Mouse (Mus musculus) MEL (cell line): ENCODE results near the gene Slc35b2. TPM values are rescaled to one million over a fixed set of nuclear protein-coding genes. Genes with fewer than 3 reads are reported as not detected.

Experiments
- DNase-seq: peaks from one replicate; pipeline ENCODE4 v3.0.0; 2011; ENCODE audit warnings: low read depth, low spot score
- H3K27ac ChIP-seq: 2 replicates; pipeline ENCODE4 v1.5.1; 2012; ENCODE audit warnings: low read depth, mild to moderate bottlenecking, control low read depth, low read length, moderate library complexity; ENCODE audit not compliant: control insufficient read depth
- H3K27me3 ChIP-seq, 2 experiments: fragments of 150-350 bp in 1 of 2; sonication (generic) in 1 of 2; 2 replicates each; pipeline ENCODE4 v1.6.1; 2012; ENCODE audit warnings: low read length in 2 of 2, mild to moderate bottlenecking in 2 of 2, improper control_type of control experiment in 1 of 2, moderate library complexity in 1 of 2; ENCODE audit not compliant: insufficient read depth in 2 of 2, control insufficient read depth in 1 of 2
- H3K36me3 ChIP-seq, 2 experiments: 2 replicates each; pipeline ENCODE4 v1.6.1; 2012 to 2014; ENCODE audit warnings: low read length in 2 of 2, improper control_type of control experiment in 1 of 2, inconsistent platforms in 1 of 2, mild to moderate bottlenecking in 1 of 2; ENCODE audit not compliant: insufficient read depth in 2 of 2, control insufficient read depth in 1 of 2
- H3K4me1 ChIP-seq, 2 experiments: fragments of 150-350 bp in 1 of 2; sonication (generic) in 1 of 2; 2 replicates each; pipeline ENCODE4 v1.6.1; 2012; ENCODE audit warnings: low read length in 2 of 2, improper control_type of control experiment in 1 of 2, mild to moderate bottlenecking in 1 of 2; ENCODE audit not compliant: insufficient read depth in 2 of 2, control insufficient read depth in 1 of 2
- H3K4me3 ChIP-seq, 2 experiments: fragments of 150-350 bp in 1 of 2; sonication (generic) in 1 of 2; 2 replicates each; pipeline ENCODE4 v1.5.1; 2012; ENCODE audit warnings: low read depth in 2 of 2, low read length in 2 of 2, mild to moderate bottlenecking in 2 of 2, moderate library complexity in 2 of 2, control low read depth in 1 of 2, improper control_type of control experiment in 1 of 2; ENCODE audit not compliant: control insufficient read depth in 1 of 2, insufficient read depth in 1 of 2
- H3K79me2 ChIP-seq: 2 replicates; pipeline ENCODE4 v1.6.1; 2012; ENCODE audit warnings: mild to moderate bottlenecking, low read length, moderate library complexity; ENCODE audit not compliant: control insufficient read depth, poor library complexity, insufficient read depth
- H3K9ac ChIP-seq: 2 replicates; pipeline ENCODE4 v1.6.1; 2012; ENCODE audit warnings: low read depth, mild to moderate bottlenecking, control low read depth, low read length, moderate library complexity; ENCODE audit not compliant: control insufficient read depth, poor library complexity, severe bottlenecking
- H3K9me3 ChIP-seq: fragments of 150-350 bp; sonication (generic); replicated peaks from 2 replicates; pipeline ENCODE4 v1.6.1; 2012; ENCODE audit warnings: mild to moderate bottlenecking, low read length, improper control_type of control experiment, moderate library complexity; ENCODE audit not compliant: insufficient read depth
- BHLHE40 ChIP-seq: IDR thresholded peaks from 2 replicates; pipeline ENCODE4 v1.6.1; 2012; ENCODE audit warnings: low read depth, mild to moderate bottlenecking, inconsistent platforms, low read length, improper control_type of control experiment, borderline replicate concordance
- CHD2 ChIP-seq: IDR thresholded peaks from 2 replicates; pipeline ENCODE4 v1.6.1; 2011; ENCODE audit warnings: low read length, improper control_type of control experiment
- E2F4 ChIP-seq: IDR thresholded peaks from 2 replicates; pipeline ENCODE4 v1.6.1; 2011; ENCODE audit warnings: low read depth, low read length, improper control_type of control experiment, borderline replicate concordance
- EP300 ChIP-seq, 2 experiments: IDR thresholded peaks; 2 replicates each; pipeline ENCODE4 v1.6.1; 2011; ENCODE audit warnings: improper control_type of control experiment in 2 of 2, low read length in 2 of 2, low read depth in 1 of 2, mild to moderate bottlenecking in 1 of 2
- ETS1 ChIP-seq: IDR thresholded peaks from 2 replicates; pipeline ENCODE4 v1.6.1; 2012; ENCODE audit warnings: low read depth, mild to moderate bottlenecking, inconsistent platforms, low read length, improper control_type of control experiment, moderate library complexity
- GABPA ChIP-seq: IDR thresholded peaks from 2 replicates; pipeline ENCODE4 v1.6.1; 2012; ENCODE audit warnings: low read depth, mild to moderate bottlenecking, inconsistent platforms, low read length, improper control_type of control experiment, moderate library complexity
- MAX ChIP-seq: IDR thresholded peaks from 2 replicates; pipeline ENCODE4 v1.6.1; 2011; ENCODE audit warnings: low read length, improper control_type of control experiment
- MEF2A ChIP-seq: IDR thresholded peaks from 2 replicates; pipeline ENCODE4 v1.6.1; 2014; ENCODE audit warnings: low read depth, mild to moderate bottlenecking, inconsistent platforms, low read length, improper control_type of control experiment; ENCODE audit not compliant: poor library complexity, insufficient replicate concordance, severe bottlenecking; ENCODE audit errors: extremely low read depth
- MXI1 ChIP-seq: IDR thresholded peaks from 2 replicates; pipeline ENCODE4 v1.6.1; 2011; ENCODE audit warnings: mild to moderate bottlenecking, low read depth, low read length, improper control_type of control experiment
- NELFE ChIP-seq: IDR thresholded peaks from 2 replicates; pipeline ENCODE4 v1.6.1; 2011; ENCODE audit warnings: low read depth, low read length, improper control_type of control experiment
- POLR2AphosphoS2 ChIP-seq: IDR thresholded peaks from 2 replicates; pipeline ENCODE4 v1.6.1; 2011; ENCODE audit warnings: low read length, improper control_type of control experiment
- RAD21 ChIP-seq: IDR thresholded peaks from 2 replicates; pipeline ENCODE4 v1.6.1; 2011; ENCODE audit warnings: mild to moderate bottlenecking, low read depth, low read length, improper control_type of control experiment
- SMC3 ChIP-seq: IDR thresholded peaks from 2 replicates; pipeline ENCODE4 v1.6.1; 2011; ENCODE audit warnings: low read depth, low read length, improper control_type of control experiment
- TBP ChIP-seq: IDR thresholded peaks from 2 replicates; pipeline ENCODE4 v1.8.0; 2011; ENCODE audit warnings: low read depth, low read length, improper control_type of control experiment
- UBTF ChIP-seq: IDR thresholded peaks from 2 replicates; pipeline ENCODE4 v1.6.1; 2012; ENCODE audit warnings: low read depth, mild to moderate bottlenecking, inconsistent platforms, low read length, improper control_type of control experiment, moderate library complexity, borderline replicate concordance; ENCODE audit not compliant: insufficient read depth
- ZMIZ1 ChIP-seq: IDR thresholded peaks from 2 replicates; pipeline ENCODE4 v1.6.1; 2012; ENCODE audit warnings: low read depth, mild to moderate bottlenecking, inconsistent platforms, low read length, improper control_type of control experiment, moderate library complexity
- ZNF384 ChIP-seq: IDR thresholded peaks from 2 replicates; pipeline ENCODE4 v1.6.1; 2012; ENCODE audit warnings: low read depth, mild to moderate bottlenecking, inconsistent platforms, low read length, improper control_type of control experiment
- polyA plus RNA-seq, 2 experiments: library from polyadenylated mRNA; stranded (reverse) in 1 of 2; unstranded in 1 of 2; fragments of >175 nt in 1 of 2; fragments of >200 nt in 1 of 2; gene quantifications; 2 replicates each; pipeline versions ENCODE4 v1.2.1 to v1.2.4; 2012; ENCODE audit warnings: low replicate concordance in 2 of 2, low read depth in 1 of 2; ENCODE audit not compliant: insufficient read length in 2 of 2, insufficient read depth in 1 of 2, missing spikeins in 1 of 2
- total RNA-seq: library from RNA; depleted of rRNA; stranded (reverse); fragments of 300-350 nt; gene quantifications from 2 replicates; pipeline ENCODE4 v1.2.3, GENCODE M21; 2012

The Slc35b2 gene
- total and polyA plus RNA-seq, 3 experiments, result 81.7 to 111 TPM; not detected in 1

GRCm38 (mm10) chr17:45579554-45579953, 15.9 kb downstream of the Slc35b2 start:
- no peak overlapping the region for H3K4me3 ChIP-seq
- no peak for TF ChIP-seq POLR2AphosphoS2
- TF ChIP-seq E2F4, result no peak
- TF ChIP-seq NELFE, result no peak
- no peak for DNase-seq
- H3K4me1 ChIP-seq, result peaks cover 20 to 43% of the 10 kb centered on the region in 2 experiments
- no peaks in the 10 kb centered on the region for H3K79me2 ChIP-seq
- H3K9me3 ChIP-seq, result no peaks in the 10 kb centered on the region
- H3K27ac ChIP-seq, result no peak overlapping the region
- H3K9ac ChIP-seq, result no peak overlapping the region
- peaks cover 0 to 31% of the 10 kb centered on the region in 2 experiments; a peak in 2 of 4 replicates for H3K36me3 ChIP-seq
- H3K27me3 ChIP-seq, result no peaks in the 10 kb centered on the region

- peak overlapping the region; percentile 64 for H3K9ac ChIP-seq
- TF ChIP-seq ETS1, result 0 out of 2 replicates have a peak, but pooled peaks have one; percentile 12
- no peak for TF ChIP-seq CHD2
- peak in 1 of 2 experiments; percentile 31; a peak in 1 of 4 replicates for TF ChIP-seq EP300 (IDR thresholded peaks at IDR 0.05; ENCODE audit: low read depth in 1 of 2, low read length in 2 of 2)
- no peak for TF ChIP-seq E2F4
- peak; percentile 62; the same call in 1 of the 2 replicates for TF ChIP-seq MAX
- no peak for TF ChIP-seq ZNF384
- TF ChIP-seq SMC3, result no peak
- TF ChIP-seq BHLHE40, result no peak
- TF ChIP-seq ZMIZ1, result no peak
- TF ChIP-seq TBP, result no peak
- no peak for TF ChIP-seq UBTF
- TF ChIP-seq GABPA, result no peak
- no peak for TF ChIP-seq RAD21
- TF ChIP-seq MEF2A, result no peak
- 0 out of 2 replicates have a peak, but pooled peaks have one; percentile 27 for TF ChIP-seq MXI1
- TF ChIP-seq, all 39 proteins: peak for 4
- peak overlapping the region; percentile 23 to 39; a peak in 3 of 4 replicates for H3K4me3 ChIP-seq
- H3K27me3 ChIP-seq, result no peaks in the 10 kb centered on the region
- H3K27ac ChIP-seq, result peak overlapping the region; percentile 65
- H3K9me3 ChIP-seq, result no peaks in the 10 kb centered on the region
- H3K4me1 ChIP-seq, result peaks cover 20 to 39% of the 10 kb centered on the region in 2 experiments
- H3K79me2 ChIP-seq, result no peaks in the 10 kb centered on the region
- DNase-seq, result no peak
- peaks cover 0 to 27% of the 10 kb centered on the region in 2 experiments; a peak in 2 of 4 replicates for H3K36me3 ChIP-seq
Measured at GRCm38 (mm10) chr17:45580958-45581477, 17.3 kb downstream of the Slc35b2 start.
